Mouse (Mus musculus) CD4-positive naive resting alpha-beta T cell, adult 57 days (primary cell): ENCODE measurements around the gene Ces2c. TPM values are rescaled to one million over a fixed set of nuclear protein-coding genes. Genes with fewer than 3 reads are reported as not detected.

Source experiments
- total RNA-seq: library from RNA; stranded (reverse); gene quantifications from one replicate; pipeline ENCODE4 v1.2.4, GENCODE M21; 2023

Ces2c gene
- 0.38 TPM for total RNA-seq

DNA sequence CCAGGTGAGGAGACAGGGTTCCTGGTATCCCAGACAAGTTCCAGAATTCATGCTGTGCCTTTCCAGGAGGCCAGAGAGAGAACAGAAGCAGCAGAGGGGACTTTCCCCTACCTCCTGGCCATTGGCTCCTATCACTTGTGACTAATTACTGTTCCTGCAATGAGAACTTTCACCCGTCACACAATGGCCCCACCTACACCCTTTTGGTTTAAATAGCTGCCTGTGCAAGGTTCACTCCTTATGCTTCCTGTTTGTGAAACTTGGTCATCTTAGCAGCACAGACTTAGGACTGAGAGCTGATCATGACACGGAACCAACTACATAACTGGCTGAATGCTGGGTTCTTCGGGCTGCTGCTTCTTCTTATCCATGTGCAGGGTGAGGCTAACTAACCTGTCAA is at the start of gene Ces2c:
Gene Ces2c, plus strand, starts transcription at position 238 of the 400 bp plus-strand sequence.

DNA sequence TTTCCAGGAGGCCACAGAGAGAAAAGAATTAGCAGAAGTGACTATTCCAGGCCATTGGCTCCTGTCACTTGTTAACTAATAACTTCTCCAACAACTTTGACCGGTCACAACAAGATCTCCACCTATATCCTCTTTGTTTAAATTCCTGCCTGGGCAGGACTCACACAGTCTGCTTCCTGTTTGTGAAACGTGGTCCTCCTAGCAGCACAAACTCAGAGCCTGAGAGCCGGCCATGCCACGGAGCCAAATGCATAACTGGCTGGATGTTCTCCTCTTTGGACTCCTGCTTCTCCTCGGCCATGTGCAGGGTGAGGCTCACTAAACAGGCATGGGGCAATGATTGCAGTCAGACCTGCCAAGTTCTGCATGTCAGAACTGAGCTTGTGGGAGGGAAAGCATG is 15.4 kb upstream of the Ces2c start, which contains the start of gene Ces2b:
Gene Ces2b, plus strand, starts transcription at position 133 of the 400 bp plus-strand sequence.

Other genes with a start within 250 kb of the Ces2c start
- gene Cdh16, start 222.7 kb upstream of the Ces2c start, total RNA-seq: not detected
- gene Rrad, start 215.7 kb upstream of the Ces2c start, total RNA-seq: 36.6 TPM
- gene Ciao2b, start 205.1 kb upstream of the Ces2c start, total RNA-seq: 27.4 TPM
- gene Ces2a, start 113.1 kb upstream of the Ces2c start, total RNA-seq: not detected
- not detected for gene Ces2b, start 15.5 kb upstream of the Ces2c start, total RNA-seq
- not detected for gene Ces2e, start 79.2 kb downstream of the Ces2c start, total RNA-seq
- not detected for gene Ces2f, start 100.3 kb downstream of the Ces2c start, total RNA-seq
- 0.65 TPM for gene Ces2g, start 114.7 kb downstream of the Ces2c start, total RNA-seq
- not detected for gene Ces2h, start 153.8 kb downstream of the Ces2c start, total RNA-seq
- gene Ces3a, start 201.5 kb downstream of the Ces2c start, total RNA-seq: not detected
- not detected for gene Ces3b, start 236.7 kb downstream of the Ces2c start, total RNA-seq